In the genomic region with DNA sequence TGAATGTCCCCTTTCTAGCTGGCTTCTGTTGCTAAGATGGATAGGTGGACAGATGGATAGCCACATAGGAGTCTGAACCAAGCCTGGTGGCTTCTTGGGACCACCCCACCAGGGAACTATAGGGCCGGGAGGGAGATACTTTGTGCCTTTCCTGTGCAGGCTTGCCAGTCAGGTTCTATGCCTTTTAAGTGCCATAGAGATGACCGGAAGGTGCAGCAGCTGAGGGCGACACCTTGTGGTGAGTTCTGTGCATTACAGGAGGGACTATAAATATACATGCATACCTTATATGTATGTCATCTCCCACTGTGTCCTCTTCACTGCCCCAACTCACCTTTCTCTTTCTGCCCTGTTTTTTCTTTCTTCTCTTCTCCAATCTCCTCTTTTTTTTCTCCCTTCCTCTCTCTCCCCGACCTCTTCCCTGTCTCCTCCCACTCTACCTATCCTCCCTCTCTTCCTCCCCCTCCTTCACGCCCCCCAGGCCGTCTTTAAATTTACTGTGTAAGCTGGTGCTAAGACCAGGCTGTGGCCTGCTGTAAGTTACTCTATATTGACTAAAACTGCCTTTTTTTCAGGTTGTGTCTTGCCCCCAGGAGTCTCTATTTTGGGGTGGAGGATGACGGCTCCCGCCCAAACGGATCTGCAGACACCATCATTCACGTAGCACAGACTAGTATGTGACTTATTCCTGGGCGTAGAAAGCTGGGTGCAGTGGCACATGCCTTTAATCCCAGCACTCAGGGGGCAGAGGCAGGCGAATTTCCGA, we compare ENCODE assay signal across 8 mouse cellular contexts. TPM values are rescaled to one million over a fixed set of nuclear protein-coding genes. Genes with fewer than 3 reads are reported as not detected.
DNase-seq lines count a peak whose midpoint lies in the region; ATAC-seq and TF ChIP-seq lines count a peak whose summit lies in the region.

No protein-coding gene starts in this region.

- no peak overlapping the region for H3K4me3 ChIP-seq in olfactory bulb, adult 2 months (ENCODE audit: insufficient read depth, low read depth, low read length)

- DNase-seq in CD4-positive helper T cell, adult 2 months (ENCODE audit: low read depth, low spot score) = peak; percentile 80
- peak; percentile 83 for DNase-seq in R1 (ENCODE audit: low read depth, low spot score)
- peak; percentile 71 to 85 for DNase-seq in cerebellum, postnatal 25 days
- peak; percentile 68 for DNase-seq in kidney, adult 18-20 months
- DNase-seq in lung, adult 18-20 months = peak; percentile 53 to 66
- DNase-seq in thymus, postnatal 25 days = peak; percentile 77

- peaks cover 28% of the 10 kb centered on the region for H3K4me1 ChIP-seq in olfactory bulb, adult 2 months (ENCODE audit: control insufficient read depth, insufficient read depth, low read length)

- no peak for TF ChIP-seq POLR2A in olfactory bulb, adult 2 months (IDR thresholded peaks at IDR 0.05; ENCODE audit: insufficient read depth, low read depth, low read length)

- WGBS in olfactory bulb, adult 2 months = 46% methylated on average over 13 of the region's 13 CpGs

- H3K27ac ChIP-seq in olfactory bulb, adult 2 months (ENCODE audit: insufficient read depth, low read depth, low read length) = no peak overlapping the region

- peak; percentile 37; the same call in 1 of the 2 replicates for TF ChIP-seq CTCF in olfactory bulb, adult 2 months (IDR thresholded peaks at IDR 0.05; ENCODE audit: insufficient read depth, low read depth, low read length)

- ATAC-seq in granulocyte monocyte progenitor cell, adult 5-6 weeks (replicated peaks; ENCODE audit: poor library complexity, severe bottlenecking) = peak; percentile 77

RNA-seq across cellular contexts. Expression of a gene that starts 29.6 kb away (rescaled TPM):
- 28.2 and 43.1 TPM in 2 replicates for total RNA-seq in granulocyte monocyte progenitor cell, adult 5-6 weeks (2014; fragmentation: Nextera tagmentation)
- total RNA-seq in granulocyte monocyte progenitor cell, adult 5-6 weeks (2017) = 9.5 and 14.0 TPM in 2 replicates
- polyA plus RNA-seq in olfactory bulb, adult 2 months (2012; ENCODE audit: insufficient read depth, insufficient read length, low replicate concordance, missing spikeins) = not detected in 2 replicates
